Mouse (Mus musculus): Measurements from ENCODE around the gene Gstp3. TPM values are rescaled to one million over a fixed set of nuclear protein-coding genes. Genes with fewer than 3 reads are reported as not detected.
A peak's percentile ranks its signal among the peaks of the same experiment; 100 is the strongest.
"Not testable (repeated sequence)": the region's sequence is repeated elsewhere in the genome, so short reads cannot be mapped to it uniquely, and the experiment has no call there.

Gstp3 gene
- polyA plus RNA-seq, 2 experiments from 2014 or later, result 158 to 206 TPM

- ATAC-seq, result peak; percentile 3
Observed at GRCm38 (mm10) chr19:4060044-4060898, 902 bp upstream of the Gstp3 start.

DNA sequence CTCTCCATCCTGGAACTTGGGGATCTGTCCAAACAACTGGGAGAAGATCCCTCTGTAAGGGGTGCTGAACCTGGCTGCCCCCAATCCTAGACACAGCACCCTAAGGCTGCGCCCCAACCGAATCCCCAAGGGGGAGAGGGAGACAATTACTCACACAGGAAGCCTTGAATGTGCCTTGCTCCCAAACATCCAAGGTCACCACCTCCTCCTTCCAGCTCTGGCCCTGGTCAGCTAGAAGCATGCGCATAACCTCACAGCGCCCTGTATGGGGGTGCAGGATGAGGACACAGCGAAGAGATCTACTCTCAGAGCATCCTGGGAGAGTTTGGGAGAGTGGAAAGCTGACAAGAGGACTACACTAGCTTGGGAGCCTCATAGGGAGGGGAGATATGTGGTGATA is 788 bp downstream of the Gstp3 start:
- ATAC-seq, result no peak

- ATAC-seq, result no peak
Observed at GRCm38 (mm10) chr19:4057962-4058361, 1.4 kb downstream of the Gstp3 start.

DNA sequence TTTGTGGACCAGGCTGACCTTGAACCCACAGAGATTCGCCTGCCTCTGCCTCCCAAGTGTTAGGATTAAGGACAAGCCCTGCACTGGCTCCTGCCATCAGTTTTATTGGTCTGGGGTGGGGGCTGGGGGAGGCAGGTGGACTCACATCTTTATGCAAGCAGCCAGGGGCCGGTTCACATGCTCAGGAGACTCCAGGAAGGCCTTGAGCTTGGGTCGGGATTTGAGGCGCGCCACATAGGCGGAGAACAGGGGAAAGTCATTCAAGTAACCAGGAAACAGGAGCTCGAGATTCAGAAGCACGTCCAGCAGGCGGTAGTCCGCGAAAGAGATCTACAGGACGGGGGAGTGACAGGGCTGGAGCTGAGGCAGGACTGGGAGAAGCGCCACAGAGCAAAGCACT is 2.0 kb downstream of the Gstp3 start:
- ATAC-seq, result no peak

GRCm38 (mm10) chr19:4056727-4057126 is 2.6 kb downstream of the Gstp3 start:
- ATAC-seq, result no peak

GRCm38 (mm10) chr19:4055947-4056693 is 3.2 kb downstream of the Gstp3 start:
- ATAC-seq, result no peak

DNA sequence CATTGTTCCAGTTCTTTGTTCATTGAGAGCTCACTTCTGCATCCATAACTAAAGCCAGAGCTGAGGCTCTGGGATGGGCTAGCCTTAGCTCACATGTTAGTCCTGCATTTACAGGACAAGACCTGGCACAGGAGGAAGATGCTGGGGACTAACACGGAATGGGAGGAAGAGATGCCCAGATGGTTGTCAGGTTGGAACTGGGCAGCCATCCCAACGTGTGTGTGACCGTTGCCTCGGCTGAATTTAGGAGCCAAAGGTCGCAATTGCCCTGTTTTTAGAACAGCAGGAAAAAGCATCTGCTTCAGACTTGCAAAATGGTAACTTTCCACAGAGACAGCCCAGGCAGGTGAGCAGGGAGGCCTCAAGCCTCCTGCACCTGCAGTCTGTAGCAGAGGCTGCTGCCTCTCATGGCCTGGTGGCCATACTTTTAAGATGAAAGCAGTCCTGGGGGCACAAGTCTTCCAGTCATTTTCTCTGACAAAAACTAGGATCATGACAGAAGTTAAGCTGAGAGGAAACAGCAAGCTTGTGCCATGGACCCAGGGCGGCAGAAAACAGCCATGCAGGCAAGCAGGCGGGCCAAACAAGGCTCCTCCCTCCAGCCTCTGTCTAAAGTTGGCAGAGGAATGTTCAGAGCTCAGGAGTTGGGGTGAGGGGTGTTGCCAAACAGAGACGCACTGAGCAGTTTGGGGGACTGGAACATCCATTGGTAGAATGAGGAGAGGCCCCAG is 4.0 kb downstream of the Gstp3 start:
- ATAC-seq, result no peak

- ATAC-seq, result no peak
Observed at GRCm38 (mm10) chr19:4054613-4055012, 4.8 kb downstream of the Gstp3 start.

DNA sequence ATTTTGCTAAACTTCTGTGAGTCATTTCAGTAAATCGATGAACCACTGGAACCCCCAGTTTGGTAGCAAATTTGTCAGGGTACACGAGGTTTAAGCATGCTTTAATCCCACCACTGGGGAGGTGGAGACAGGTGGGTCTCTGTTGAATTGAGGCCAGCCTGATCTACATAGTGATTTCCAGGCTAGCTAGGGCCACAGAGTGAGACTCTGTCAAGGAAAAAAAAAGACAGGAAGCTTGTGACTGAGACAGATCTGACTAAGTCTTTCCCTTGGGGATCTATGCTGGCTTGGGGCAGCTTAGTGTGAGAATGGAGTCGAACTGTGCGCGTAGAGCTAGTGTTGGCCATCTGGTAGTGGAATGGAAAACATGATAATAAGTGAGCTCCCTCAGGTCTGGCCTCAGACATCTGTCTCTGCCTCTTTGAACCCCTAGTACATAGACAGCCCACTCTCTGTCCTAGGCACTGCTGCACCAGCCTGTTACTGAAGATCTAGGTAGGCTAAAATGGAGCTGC is 6.8 kb downstream of the Gstp3 start:
- ATAC-seq, result peak; percentile 60

DNA sequence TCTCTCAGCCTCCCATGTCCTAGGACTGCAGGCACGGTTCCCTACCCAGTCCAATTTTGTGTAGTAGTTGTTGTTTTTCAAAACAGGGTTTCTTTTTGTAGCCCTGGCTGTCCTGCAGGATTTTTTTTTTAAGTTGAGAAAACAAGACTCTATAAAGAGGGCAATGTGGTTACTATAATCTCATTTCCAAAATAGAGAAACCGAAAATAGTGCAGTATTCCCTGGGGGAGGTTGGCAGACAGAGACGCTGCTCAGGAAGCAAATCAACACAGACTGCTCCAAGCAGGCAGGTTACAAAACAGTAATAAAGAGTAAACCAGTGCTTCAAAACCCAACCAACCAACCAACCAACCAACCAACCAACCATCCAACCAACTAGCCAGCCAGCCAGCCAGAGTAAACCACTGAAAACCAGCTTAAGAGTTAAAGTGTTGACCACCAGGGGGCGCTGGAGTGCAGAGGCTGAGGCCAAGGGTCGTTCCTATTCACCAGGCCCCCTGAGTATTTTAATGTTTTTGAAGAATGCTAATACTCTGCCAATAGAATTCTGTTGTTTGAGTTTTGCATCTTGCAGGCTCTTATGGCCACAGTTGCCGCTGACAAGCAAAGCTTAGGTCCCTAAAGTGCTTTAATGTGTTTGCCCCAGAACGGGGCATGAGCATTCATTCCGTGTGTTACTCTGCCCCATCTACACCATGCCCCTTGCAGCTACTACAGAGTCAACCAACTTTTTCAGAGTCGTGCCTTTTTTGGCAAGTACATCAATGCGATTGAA is 7.4 kb downstream of the Gstp3 start:
- peak; percentile 74 for ATAC-seq

DNA sequence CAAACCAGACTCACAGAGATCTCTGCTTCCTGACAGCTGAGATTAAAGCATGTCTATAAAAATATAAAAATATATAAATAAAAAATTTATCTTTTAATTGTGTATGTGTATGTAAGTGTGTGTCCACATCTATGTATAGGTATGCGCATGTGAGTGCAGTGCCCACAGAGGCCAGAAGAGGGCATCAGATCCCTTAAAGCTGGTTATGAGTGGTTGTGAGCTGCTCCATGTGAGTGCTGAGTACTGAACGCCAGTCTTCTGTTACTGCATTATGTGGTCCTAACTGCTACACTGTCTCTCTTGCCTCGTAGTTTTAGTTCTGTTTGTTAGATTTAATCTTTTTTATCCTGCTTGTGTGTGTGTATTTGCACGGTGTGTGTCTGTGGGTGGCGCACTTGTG is 8.4 kb downstream of the Gstp3 start:
- ATAC-seq, result no peak

GRCm38 (mm10) chr19:4049069-4049468 is 10.3 kb downstream of the Gstp3 start:
- not testable (repeated sequence) for ATAC-seq

GRCm38 (mm10) chr19:4047859-4048258 is 11.5 kb downstream of the Gstp3 start:
- no peak for ATAC-seq

GRCm38 (mm10) chr19:4046866-4047254 is 12.5 kb downstream of the Gstp3 start:
- no peak for ATAC-seq

GRCm38 (mm10) chr19:4045966-4046865 is 13.2 kb downstream of the Gstp3 start, which contains the start of gene Gstp2:
TSS of gene Gstp2 (minus strand) at chr19:4046023.
- ATAC-seq, result no peak

- not testable (repeated sequence) for ATAC-seq
Observed at GRCm38 (mm10) chr19:4044109-4044508, 15.3 kb downstream of the Gstp3 start.

DNA sequence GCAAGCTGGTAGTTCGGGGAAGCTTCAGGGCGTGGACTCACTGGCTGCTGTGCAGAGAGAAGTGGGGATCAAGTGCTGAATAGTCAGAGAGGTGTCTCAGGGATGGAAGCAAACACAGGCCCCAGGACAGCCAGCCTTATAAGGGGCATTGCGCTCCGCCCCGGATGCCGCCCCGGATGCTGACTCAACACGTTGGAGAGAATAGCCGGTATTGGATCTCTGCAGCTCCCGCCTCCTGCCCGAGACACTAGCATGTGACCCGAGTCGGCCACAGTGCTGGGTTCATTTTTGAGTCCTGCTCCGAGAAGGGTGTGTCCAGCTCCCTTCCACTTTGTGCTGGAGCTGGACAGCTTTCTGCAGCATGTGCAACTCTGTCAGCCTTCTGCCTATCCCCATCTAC is 17.2 kb downstream of the Gstp3 start:
- no peak for ATAC-seq

DNA sequence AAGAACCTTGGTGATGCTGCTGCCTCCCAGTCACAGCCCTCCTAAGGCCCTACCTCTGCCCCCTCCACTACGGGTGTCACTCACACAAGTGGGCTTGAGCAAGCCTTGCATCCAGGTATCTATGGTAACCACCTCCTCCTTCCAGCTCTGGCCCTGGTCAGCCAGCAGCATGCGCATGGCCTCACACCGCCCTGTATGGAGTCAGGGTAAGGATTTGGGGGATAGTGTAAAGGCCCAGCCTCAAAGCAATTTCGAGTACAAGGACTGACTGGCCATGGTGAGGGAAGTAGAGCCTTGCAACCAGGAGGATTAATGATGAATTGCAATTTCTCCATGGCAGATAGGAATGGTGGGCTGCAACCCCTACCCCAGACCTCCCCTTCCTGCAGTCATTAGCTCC is 17.9 kb downstream of the Gstp3 start:
- not testable (repeated sequence) for ATAC-seq

DNA sequence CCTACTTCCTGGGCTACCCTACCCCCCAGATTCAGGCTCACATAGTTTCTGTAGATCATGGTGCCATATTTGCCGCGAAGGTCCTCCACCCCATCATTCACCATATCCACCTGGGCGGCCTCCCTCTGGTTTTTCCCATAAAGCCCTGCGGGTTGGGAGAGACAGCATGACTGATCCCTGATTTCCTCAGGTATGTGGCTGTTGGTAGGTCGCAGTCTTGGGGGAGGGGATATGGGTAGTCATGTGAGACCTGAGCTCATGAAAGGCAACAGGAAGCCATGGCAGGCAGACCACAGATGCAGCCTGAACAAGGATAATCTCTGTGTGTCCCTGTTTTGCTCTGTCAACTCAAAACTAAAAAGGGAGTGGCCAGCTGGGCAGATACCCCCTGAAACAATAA is 18.4 kb downstream of the Gstp3 start:
- not testable (repeated sequence) for ATAC-seq

- ATAC-seq, result peak; percentile 98
Observed at GRCm38 (mm10) chr19:4037788-4038232, 21.6 kb downstream of the Gstp3 start, which contains the start of gene Gstp1. TSS of gene Gstp1 (minus strand) at chr19:4037985.

Data from CD4-positive, CD25-positive, alpha-beta regulatory T cell, adult 4 months (primary cell).